Mouse (Mus musculus) liver, embryonic 15.5 days (tissue): ENCODE measurements at regions not wholly inside any gene's neighbourhood (a gene's known extent, or its start where the extent isn't known, plus 50 kb on each side); places are given as distances from the start of the nearest gene placed in this dataset.
A peak's percentile ranks its signal among the peaks of the same experiment; 100 is the strongest.
"Not testable (repeated sequence)": the region's sequence is repeated elsewhere in the genome, so short reads cannot be mapped to it uniquely, and the experiment has no call there.

Source experiments
- ATAC-seq: fragments of 200-750 bp; cut with Nextera tagmentation; 2 replicates; pipeline ENCODE4 v1.8.0; 2017; ENCODE audit warnings: moderate number of reproducible peaks, mild to moderate bottlenecking, moderate library complexity; ENCODE audit not compliant: insufficient read depth
- H3K27ac ChIP-seq: fragments of 300-500 bp; sonication (generic); replicated peaks from 2 replicates; pipeline ENCODE4 v1.5.1; 2015; ENCODE audit warnings: mild to moderate bottlenecking, inconsistent platforms
- H3K27me3 ChIP-seq: fragments of 300-500 bp; sonication (generic); 2 replicates; pipeline ENCODE4 v1.6.1; 2015; ENCODE audit warnings: mild to moderate bottlenecking, inconsistent platforms
- H3K36me3 ChIP-seq: fragments of 300-500 bp; sonication (generic); replicated peaks from 2 replicates; pipeline ENCODE4 v1.6.1; 2015; ENCODE audit warnings: moderate library complexity, mild to moderate bottlenecking, inconsistent platforms
- H3K4me1 ChIP-seq: fragments of 300-500 bp; sonication (generic); replicated peaks from 2 replicates; pipeline ENCODE4 v1.6.1; 2015; ENCODE audit warnings: inconsistent platforms
- H3K4me2 ChIP-seq: fragments of 300-500 bp; sonication (generic); 2 replicates; pipeline ENCODE4 v1.6.1; 2015; ENCODE audit warnings: moderate library complexity, mild to moderate bottlenecking, inconsistent platforms
- H3K4me3 ChIP-seq: fragments of 300-500 bp; sonication (generic); replicated peaks from 2 replicates; pipeline ENCODE4 v1.5.1; 2015; ENCODE audit warnings: mild to moderate bottlenecking, inconsistent platforms
- H3K9ac ChIP-seq: fragments of 300-500 bp; sonication (generic); 2 replicates; pipeline ENCODE4 v1.6.1; 2015; ENCODE audit warnings: moderate library complexity, mild to moderate bottlenecking, inconsistent platforms
- H3K9me3 ChIP-seq: fragments of 300-500 bp; sonication (generic); replicated peaks from 2 replicates; pipeline ENCODE4 v1.6.1; 2016; ENCODE audit warnings: inconsistent platforms
- WGBS: fragments of 180-500 bp; shearing (Covaris S2); methylation state at CpG from one replicate; pipeline ENCODE4 v1.1.7; 2015; ENCODE audit warnings: mixed read lengths; ENCODE audit not compliant: insufficient replicate concordance; 5-methylcytosine and 5-hydroxymethylcytosine counted together

DNA sequence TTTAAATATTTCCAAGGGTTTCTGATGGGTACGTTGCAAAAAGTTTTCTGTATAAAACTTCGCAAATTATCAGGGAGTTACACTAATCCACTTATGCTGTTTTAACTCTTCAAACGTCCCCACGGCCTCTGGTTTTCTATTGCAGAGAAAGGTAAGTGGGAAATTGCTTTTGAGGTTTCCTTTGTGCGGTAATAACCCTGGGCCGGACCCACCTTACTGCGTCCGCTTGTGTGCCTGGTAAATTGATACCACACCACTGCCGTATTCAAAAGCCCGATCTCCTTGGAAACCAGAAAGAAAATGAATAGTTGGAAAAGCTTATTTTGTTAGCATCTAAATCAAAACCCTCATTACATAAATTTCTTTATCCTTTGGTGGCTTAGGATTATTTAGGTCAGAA is 167.0 kb upstream of the Kit start:
- H3K27ac ChIP-seq, result no peak overlapping the region
- H3K9ac ChIP-seq, result no peak overlapping the region
- ATAC-seq, result no peak
- H3K36me3 ChIP-seq, result no peaks in the 10 kb centered on the region
- no peak overlapping the region for H3K4me2 ChIP-seq
- WGBS, result 75% methylated on average over 10 of the region's 10 CpGs
- H3K27me3 ChIP-seq, result no peaks in the 10 kb centered on the region
- H3K4me1 ChIP-seq, result no peaks in the 10 kb centered on the region
- H3K4me3 ChIP-seq, result no peak overlapping the region
- H3K9me3 ChIP-seq, result no peaks in the 10 kb centered on the region

DNA sequence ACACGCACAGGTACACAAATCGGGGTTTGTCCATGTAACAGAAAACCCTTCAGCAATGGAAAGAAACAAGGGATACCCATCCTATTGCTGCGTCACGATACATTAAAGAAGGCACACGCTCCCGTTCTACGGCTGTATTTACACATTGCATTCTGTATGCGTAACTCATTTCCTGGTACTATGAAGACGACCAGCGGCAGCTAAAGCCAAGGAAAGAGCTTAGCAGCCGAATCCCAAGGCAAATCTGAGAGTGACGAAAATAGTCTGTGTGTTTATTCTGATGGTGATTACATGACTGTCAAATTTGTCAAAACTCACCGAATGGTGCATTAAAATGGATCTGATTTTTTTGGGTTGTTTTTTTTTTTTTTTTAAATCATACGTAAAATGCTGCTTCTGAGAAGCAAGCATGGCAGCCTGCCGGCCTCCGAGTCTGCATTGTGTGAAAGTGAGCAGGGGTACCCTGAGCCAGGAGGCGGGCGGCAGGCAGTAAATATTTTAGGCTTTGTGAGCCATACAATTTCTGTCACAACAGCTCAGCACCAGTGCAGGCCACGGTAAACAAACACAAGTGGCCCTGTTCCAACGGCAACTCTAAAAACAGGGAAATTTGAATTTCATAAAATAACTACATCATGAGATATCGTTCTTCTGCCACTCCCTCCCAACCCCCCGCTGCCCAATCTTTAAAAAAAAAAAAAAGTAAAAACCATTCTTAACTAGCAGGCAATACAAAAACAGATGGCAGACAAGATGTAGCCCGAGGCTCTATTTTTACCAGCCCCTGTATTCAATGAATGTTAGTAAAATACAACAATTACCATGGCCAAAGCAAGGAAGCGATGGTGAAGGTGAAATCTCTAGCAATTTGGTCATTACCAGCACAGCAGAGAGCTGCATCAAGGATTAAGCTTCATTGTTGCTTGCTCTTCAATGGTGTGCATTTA is 164.2 kb upstream of the Kit start:
- Histone ChIP-seq H3K27me3 (no peaks in the 10 kb centered on the region), H3K4me2 (no peak overlapping the region), H3K36me3 (no peaks in the 10 kb centered on the region), H3K4me1 (no peaks in the 10 kb centered on the region), H3K9ac (no peak overlapping the region), H3K4me3 (no peak overlapping the region), H3K27ac (no peak overlapping the region), H3K9me3 (no peaks in the 10 kb centered on the region)
- 76% methylated on average over 24 of the region's 24 CpGs for WGBS
- no peak for ATAC-seq

DNA sequence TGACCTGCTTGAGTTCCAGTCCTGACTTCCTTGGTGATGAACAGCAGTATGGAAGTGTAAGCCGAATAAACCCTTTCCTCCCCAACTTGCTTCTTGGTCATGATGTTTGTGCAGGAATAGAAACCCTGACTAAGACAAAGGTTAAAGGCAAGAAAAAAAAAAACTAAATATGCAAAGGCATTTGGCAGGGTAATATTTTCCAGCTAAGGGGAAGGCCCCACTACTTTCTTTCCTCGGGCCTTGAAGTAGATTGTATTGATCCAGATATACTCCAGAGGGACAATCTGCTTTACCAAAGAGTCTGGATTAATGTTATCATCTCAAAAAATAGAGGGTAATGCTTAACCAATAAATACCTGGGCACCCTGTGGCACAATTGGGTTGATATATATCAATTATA is 155.4 kb upstream of the Kit start:
- not testable (repeated sequence) for H3K4me2 ChIP-seq, H3K9me3 ChIP-seq, H3K4me3 ChIP-seq, H3K27ac ChIP-seq, H3K4me1 ChIP-seq, H3K27me3 ChIP-seq, H3K36me3 ChIP-seq, ATAC-seq, H3K9ac ChIP-seq
- 75% methylated on average over 2 of the region's 2 CpGs for WGBS

DNA sequence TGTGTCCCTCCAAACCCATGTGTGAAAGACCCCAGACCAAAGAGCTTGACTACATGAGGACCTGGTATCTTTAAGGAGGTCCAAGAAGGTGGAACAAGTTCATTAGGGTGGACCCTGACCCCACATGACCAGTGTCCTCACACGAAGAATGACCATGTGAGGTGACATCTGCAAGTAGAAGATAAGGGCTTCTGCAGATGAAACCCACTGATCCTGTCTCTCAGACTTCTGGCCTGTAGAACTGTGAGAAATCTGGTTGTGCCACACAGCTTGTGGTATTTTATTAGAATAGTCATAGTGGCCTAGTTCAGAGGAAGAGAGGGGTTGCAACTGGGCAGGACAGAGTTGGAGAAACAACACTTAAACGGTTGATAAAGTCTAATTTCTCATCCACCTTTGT is 141.8 kb upstream of the Kit start:
- no peaks in the 10 kb centered on the region for H3K27me3 ChIP-seq
- H3K36me3 ChIP-seq, result no peaks in the 10 kb centered on the region
- WGBS, result 18% methylated on average over 2 of the region's 2 CpGs
- no peak overlapping the region for H3K9ac ChIP-seq
- H3K4me2 ChIP-seq, result no peak overlapping the region
- ATAC-seq, result no peak
- H3K27ac ChIP-seq, result no peak overlapping the region
- no peak overlapping the region for H3K4me3 ChIP-seq
- H3K4me1 ChIP-seq, result no peaks in the 10 kb centered on the region
- H3K9me3 ChIP-seq, result no peaks in the 10 kb centered on the region

DNA sequence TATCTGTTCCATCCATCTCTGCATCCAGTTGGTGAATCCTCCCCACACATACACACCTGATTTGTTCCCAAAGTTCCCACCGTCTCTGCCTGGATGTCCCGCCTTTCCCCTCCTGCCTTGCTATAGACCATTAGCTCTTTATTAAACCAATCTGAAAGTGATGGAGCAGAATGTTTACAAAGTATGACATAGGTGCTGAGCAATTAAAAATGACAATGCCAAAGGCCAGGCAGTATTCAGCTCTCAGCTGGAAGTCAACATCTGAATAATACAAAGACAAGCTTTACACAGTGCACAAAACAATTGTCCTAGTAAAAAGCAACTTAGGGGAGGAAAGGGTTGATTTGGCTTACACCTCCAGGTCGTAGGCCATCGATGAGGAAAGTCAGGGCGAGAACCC is 136.8 kb upstream of the Kit start:
- Histone ChIP-seq H3K4me1 (no peaks in the 10 kb centered on the region), H3K36me3 (no peaks in the 10 kb centered on the region), H3K27ac (no peak overlapping the region), H3K27me3 (no peaks in the 10 kb centered on the region), H3K9ac (no peak overlapping the region), H3K9me3 (no peaks in the 10 kb centered on the region), H3K4me2 (no peak overlapping the region), H3K4me3 (no peak overlapping the region)
- no peak for ATAC-seq
- 70% methylated on average over 5 of the region's 5 CpGs for WGBS

DNA sequence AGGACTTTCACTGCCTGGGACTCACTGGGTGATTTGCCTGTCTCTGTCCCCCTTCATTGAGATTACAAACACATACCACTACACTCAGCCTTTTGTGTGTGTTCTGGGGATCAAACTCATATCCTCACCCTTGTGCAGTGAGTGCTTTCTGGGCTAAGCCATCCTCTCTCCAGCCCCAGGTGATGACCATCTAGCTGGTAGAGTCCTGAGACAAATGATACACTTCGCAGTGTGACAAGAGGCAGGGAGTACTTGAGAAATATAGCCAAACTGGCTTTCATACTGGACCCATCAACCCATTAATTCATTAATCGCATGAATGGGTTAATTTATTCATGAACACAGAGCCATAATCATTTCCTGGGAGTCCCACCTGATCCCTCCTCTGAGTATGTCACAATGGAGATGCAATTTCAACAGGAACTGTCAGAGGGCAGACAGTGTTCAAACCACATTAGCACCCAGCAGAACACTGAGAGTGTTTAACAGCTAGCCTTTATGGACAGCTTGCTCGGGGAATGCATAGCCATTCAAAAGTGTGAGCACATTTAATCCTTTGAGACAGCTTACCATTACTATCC is 130.6 kb upstream of the Kit start:
- H3K9ac ChIP-seq, result no peak overlapping the region
- no peak overlapping the region for H3K4me2 ChIP-seq
- no peaks in the 10 kb centered on the region for H3K27me3 ChIP-seq
- no peaks in the 10 kb centered on the region for H3K36me3 ChIP-seq
- ATAC-seq, result no peak
- peaks cover 5% of the 10 kb centered on the region; the same call in 1 of the 2 replicates for H3K4me1 ChIP-seq
- no peaks in the 10 kb centered on the region for H3K9me3 ChIP-seq
- H3K4me3 ChIP-seq, result no peak overlapping the region
- no peak overlapping the region for H3K27ac ChIP-seq
- WGBS, result 74% methylated on average over 3 of the region's 3 CpGs

DNA sequence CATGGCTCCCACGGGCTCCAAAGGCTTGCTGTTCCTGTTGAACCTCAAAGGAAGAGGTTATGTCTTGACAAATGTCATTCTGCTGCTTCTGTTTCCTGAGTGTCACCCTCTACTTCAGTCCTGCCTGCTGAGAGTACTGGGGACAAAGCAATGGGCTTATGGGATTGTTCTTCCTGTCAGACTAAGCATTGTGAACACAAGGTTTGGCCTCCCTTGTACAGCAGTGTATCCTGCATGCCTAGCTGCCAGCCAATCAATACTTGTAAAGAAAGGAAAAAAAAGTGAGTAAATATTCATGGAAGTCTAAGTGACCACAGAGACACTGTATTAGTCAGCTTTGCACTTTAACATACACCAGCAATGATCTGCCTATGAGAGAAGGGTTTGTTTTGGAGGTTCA is 128.3 kb upstream of the Kit start:
- Histone ChIP-seq H3K9me3 (no peaks in the 10 kb centered on the region), H3K27ac (no peak overlapping the region), H3K36me3 (no peaks in the 10 kb centered on the region), H3K4me3 (no peak overlapping the region), H3K4me1 (peaks cover 20% of the 10 kb centered on the region), H3K27me3 (no peaks in the 10 kb centered on the region), H3K9ac (no peak overlapping the region), H3K4me2 (no peak overlapping the region)
- 10% methylated on average over 1 of the region's 1 CpGs for WGBS
- ATAC-seq, result peak; percentile 27; the same call in 1 of the 2 replicates

DNA sequence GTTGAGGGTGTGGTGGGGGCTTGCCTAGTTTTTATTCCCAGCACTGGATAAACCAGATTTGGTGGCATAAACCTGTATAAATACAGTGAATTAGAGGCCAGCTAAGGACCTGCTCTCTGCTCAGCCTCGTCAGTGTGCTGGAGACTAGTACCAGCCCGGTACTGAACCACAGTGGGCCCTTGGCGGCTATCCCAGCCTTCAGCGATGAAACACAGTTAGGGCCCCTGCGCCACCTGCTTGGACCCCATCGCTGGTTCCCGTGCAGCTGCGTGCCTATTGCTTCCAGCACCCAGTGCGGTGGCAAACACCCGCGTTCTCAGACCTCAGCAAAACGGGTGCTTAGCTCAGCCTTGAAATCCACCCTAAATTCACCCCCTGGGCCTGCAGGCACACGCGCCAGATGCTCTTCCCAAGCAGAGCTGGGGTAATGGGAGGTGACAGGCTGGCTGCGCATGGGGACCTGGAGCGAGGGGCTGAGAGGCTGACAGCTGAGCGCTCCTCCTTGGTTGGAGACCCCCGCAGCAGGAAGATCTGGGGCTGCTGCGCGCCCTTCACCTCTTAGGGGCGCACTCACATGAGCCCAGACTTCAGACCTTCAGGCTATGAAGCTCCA is 124.7 kb upstream of the Kit start:
- no peak for ATAC-seq
- 0 out of 2 replicates have a peak overlapping the region, but pooled peaks have one; percentile 9 for H3K27ac ChIP-seq
- no peak overlapping the region for H3K9ac ChIP-seq
- peak overlapping the region; percentile 44 for H3K4me2 ChIP-seq
- 72% methylated on average over 21 of the region's 21 CpGs for WGBS
- H3K36me3 ChIP-seq, result no peaks in the 10 kb centered on the region
- H3K9me3 ChIP-seq, result no peaks in the 10 kb centered on the region
- H3K27me3 ChIP-seq, result no peaks in the 10 kb centered on the region
- peaks cover 27% of the 10 kb centered on the region for H3K4me1 ChIP-seq
- H3K4me3 ChIP-seq, result no peak overlapping the region

DNA sequence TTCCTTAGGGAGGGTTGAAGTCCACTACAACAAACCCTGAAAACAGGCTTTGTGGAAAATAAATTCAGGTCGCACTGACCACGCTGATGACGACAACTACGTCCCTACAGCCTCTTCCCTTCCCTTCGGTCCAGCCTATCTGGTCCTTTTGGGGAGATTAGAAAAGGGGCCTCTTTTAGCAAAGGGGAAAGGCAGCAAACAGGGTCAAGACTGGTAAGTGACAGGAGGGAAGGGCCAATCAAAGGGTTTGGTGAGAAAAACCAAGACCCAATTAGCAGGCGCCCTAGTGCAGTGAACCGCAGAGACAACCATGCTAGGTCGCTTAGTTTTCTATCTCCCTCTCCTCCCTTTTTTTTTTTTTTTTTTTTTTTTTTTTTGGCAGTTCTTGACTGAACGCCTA is 124.2 kb upstream of the Kit start:
- no peak overlapping the region for H3K4me3 ChIP-seq
- peak overlapping the region; percentile 44 for H3K4me2 ChIP-seq
- H3K9me3 ChIP-seq, result no peaks in the 10 kb centered on the region
- H3K36me3 ChIP-seq, result no peaks in the 10 kb centered on the region
- H3K27ac ChIP-seq, result peak overlapping the region; percentile 65; the same call in 1 of the 2 replicates
- peak; percentile 73 for ATAC-seq
- 26% methylated on average over 9 of the region's 9 CpGs for WGBS
- H3K27me3 ChIP-seq, result no peaks in the 10 kb centered on the region
- no peak overlapping the region for H3K9ac ChIP-seq
- peaks cover 25% of the 10 kb centered on the region for H3K4me1 ChIP-seq

DNA sequence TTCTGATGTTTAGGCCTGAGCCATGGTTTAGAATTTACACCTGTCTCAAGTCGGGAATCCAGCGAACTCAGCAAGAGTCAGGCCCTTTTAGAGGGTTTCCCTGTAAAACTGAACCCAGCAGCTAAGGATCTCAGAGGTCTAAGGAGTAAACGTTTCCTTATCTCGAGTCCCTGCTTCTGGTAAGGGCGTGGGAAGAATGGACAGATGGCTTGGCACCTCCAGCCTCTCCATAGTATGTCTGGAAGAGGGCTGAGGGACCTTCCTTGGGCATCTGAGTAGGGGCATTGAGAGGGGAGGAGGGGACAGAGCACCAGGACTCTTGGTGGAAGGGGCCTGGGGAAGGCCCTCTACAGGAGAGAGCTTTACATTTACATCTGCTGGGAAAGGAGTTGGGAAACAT is 123.6 kb upstream of the Kit start:
- peak overlapping the region; percentile 65 for H3K27ac ChIP-seq
- no peaks in the 10 kb centered on the region for H3K27me3 ChIP-seq
- no peaks in the 10 kb centered on the region for H3K9me3 ChIP-seq
- peak; percentile 61 for ATAC-seq
- peaks cover 22% of the 10 kb centered on the region for H3K4me1 ChIP-seq
- peak overlapping the region; percentile 44 for H3K4me2 ChIP-seq
- H3K9ac ChIP-seq, result no peak overlapping the region
- WGBS, result 27% methylated on average over 5 of the region's 5 CpGs
- no peaks in the 10 kb centered on the region for H3K36me3 ChIP-seq
- no peak overlapping the region for H3K4me3 ChIP-seq

DNA sequence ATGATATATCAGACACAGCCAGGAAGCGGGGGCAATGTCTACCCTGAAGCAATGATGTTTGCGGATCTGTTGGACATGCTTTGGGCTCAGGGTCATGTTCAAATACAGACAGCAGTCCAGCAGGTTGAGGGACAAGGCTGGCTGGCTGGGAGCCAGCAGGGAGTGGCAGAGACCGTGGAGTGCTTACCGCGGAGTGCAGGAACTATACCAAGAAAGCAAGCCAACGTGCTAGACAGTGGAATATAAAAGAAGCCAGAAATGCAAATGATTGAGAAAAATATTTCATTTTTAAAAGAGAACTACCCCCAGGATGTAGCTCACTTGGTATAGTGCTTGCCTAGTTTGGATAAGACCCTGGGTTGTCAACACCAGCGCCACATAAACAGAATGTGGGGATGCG is 123.0 kb upstream of the Kit start:
- H3K27me3 ChIP-seq, result no peaks in the 10 kb centered on the region
- 0 out of 2 replicates have a peak overlapping the region, but pooled peaks have one; percentile 44 for H3K4me2 ChIP-seq
- peak; percentile 64 for ATAC-seq
- 51% methylated on average over 8 of the region's 8 CpGs for WGBS
- H3K4me3 ChIP-seq, result no peak overlapping the region
- peak overlapping the region; percentile 65; the same call in 1 of the 2 replicates for H3K27ac ChIP-seq
- peaks cover 22% of the 10 kb centered on the region for H3K4me1 ChIP-seq
- H3K9me3 ChIP-seq, result no peaks in the 10 kb centered on the region
- no peaks in the 10 kb centered on the region for H3K36me3 ChIP-seq
- H3K9ac ChIP-seq, result no peak overlapping the region
